Mouse (Mus musculus) intestine, postnatal 0 days (tissue): ENCODE data around the gene Msl1. TPM values are rescaled to one million over a fixed set of nuclear protein-coding genes. Genes with fewer than 3 reads are reported as not detected.

Source experiments
- ATAC-seq: fragments of 200-750 bp; cut with Nextera tagmentation; 2 replicates; pipeline ENCODE4 v1.8.0; 2017; ENCODE audit warnings: mild to moderate bottlenecking, moderate TSS enrichment, moderate library complexity
- H3K27ac ChIP-seq: fragments of 300-500 bp; sonication (generic); 2 replicates; pipeline ENCODE4 v1.5.1; 2014; ENCODE audit warnings: mild to moderate bottlenecking, low read depth, low read length, moderate library complexity
- H3K27me3 ChIP-seq: fragments of 300-500 bp; sonication (generic); replicated peaks from 2 replicates; pipeline ENCODE4 v1.6.1; 2014; ENCODE audit warnings: low read length, mixed read lengths; ENCODE audit not compliant: control insufficient read depth, insufficient read depth
- H3K36me3 ChIP-seq: fragments of 300-500 bp; sonication (generic); 2 replicates; pipeline ENCODE4 v1.6.1; 2014; ENCODE audit warnings: mild to moderate bottlenecking, moderate library complexity; ENCODE audit not compliant: control insufficient read depth, insufficient read depth
- H3K4me1 ChIP-seq: fragments of 300-500 bp; sonication (generic); replicated peaks from 2 replicates; pipeline ENCODE4 v1.6.1; 2014; ENCODE audit warnings: antibody characterized with exemption, low read length, mixed read lengths; ENCODE audit not compliant: control insufficient read depth, insufficient read depth
- H3K4me2 ChIP-seq: fragments of 300-500 bp; sonication (generic); replicated peaks from 2 replicates; pipeline ENCODE4 v1.6.1; 2014; ENCODE audit warnings: low read depth, mild to moderate bottlenecking, moderate library complexity
- H3K4me3 ChIP-seq: fragments of 300-500 bp; sonication (generic); 2 replicates; pipeline ENCODE4 v1.5.1; 2014; ENCODE audit warnings: low read depth, low read length
- H3K9ac ChIP-seq: fragments of 300-500 bp; sonication (generic); 2 replicates; pipeline ENCODE4 v1.6.1; 2014; ENCODE audit warnings: mild to moderate bottlenecking, low read depth, low read length
- H3K9me3 ChIP-seq: fragments of 300-500 bp; sonication (generic); 2 replicates; pipeline ENCODE4 v1.6.1; 2016; ENCODE audit warnings: mixed run types; ENCODE audit not compliant: control insufficient read depth
- CTCF ChIP-seq: sonication (generic); IDR thresholded peaks from 2 replicates; pipeline ENCODE4 v1.5.1; 2016; ENCODE audit warnings: low read depth, mild to moderate bottlenecking, control low read depth, antibody characterized with exemption, moderate library complexity
- WGBS: fragments of 180-500 bp; shearing (Covaris S2); extraction: QIAGEN DNeasy Blood & Tissue Kit; methylation state at CpG from one replicate; pipeline ENCODE4 v1.1.7; 2014; 5-methylcytosine and 5-hydroxymethylcytosine counted together
- polyA plus RNA-seq: library from polyadenylated mRNA; unstranded; fragments of >200 nt; fragmentation: Nextera tagmentation; extraction: Ambion mirVana; gene quantifications from 2 replicates; pipeline ENCODE4 v1.2.1, GENCODE M21; 2015

Gene Msl1
- polyA plus RNA-seq, 1 experiment from 2014 or later = 12.6 TPM

DNA sequence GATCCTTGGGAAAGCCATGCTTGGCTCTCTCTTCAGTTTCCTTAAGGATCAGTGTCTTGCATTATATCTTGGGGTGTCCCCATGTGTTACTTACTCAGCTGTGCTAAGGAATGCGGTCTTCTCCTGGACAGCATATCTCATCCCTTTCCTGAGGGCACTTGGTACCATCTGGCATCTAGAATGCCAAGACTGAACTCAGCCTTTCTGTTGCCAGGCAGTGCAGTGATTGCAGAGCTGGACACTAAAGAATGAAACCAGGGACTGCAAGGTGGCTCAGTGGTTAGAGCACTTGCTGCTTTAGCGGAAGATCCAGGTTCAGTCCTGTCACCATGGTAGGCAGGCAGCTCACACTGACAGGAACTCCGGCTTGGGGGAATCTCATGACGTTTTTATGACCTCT, 34.6 kb downstream of the Msl1 start:
- H3K9me3 ChIP-seq = no peaks in the 10 kb centered on the region
- peak overlapping the region; percentile 4; the same call in 1 of the 2 replicates for H3K27ac ChIP-seq
- no peak for TF ChIP-seq CTCF
- 68% methylated on average over 4 of the region's 4 CpGs for WGBS
- no peaks in the 10 kb centered on the region for H3K4me1 ChIP-seq
- ATAC-seq = no peak
- H3K9ac ChIP-seq = no peak overlapping the region
- no peak overlapping the region for H3K4me2 ChIP-seq
- no peak overlapping the region for H3K4me3 ChIP-seq
- H3K27me3 ChIP-seq = no peaks in the 10 kb centered on the region
- peaks cover 66% of the 10 kb centered on the region for H3K36me3 ChIP-seq

DNA sequence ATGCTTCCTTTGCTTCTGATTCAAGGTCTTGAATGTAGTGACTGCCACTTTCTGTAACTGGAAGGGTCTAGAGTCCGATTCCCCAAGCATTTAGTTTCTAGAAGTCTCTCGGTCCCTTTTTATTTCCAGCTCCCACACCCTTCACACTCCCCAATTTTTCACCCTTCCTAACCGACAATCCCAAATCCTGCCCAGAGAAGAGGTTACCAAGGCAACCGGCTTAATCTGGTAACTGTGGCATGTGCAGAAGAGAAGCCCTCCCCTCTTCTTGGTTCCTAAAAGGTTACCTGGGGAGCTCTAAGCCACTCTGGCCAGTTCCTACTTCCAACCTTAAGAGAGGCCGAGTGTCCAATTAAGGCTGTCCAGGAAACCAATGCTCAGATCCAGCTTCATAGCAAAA, 40.0 kb downstream of the Msl1 start:
- no peak for TF ChIP-seq CTCF
- Histone ChIP-seq H3K9me3 (no peaks in the 10 kb centered on the region), H3K4me1 (0 out of 2 replicates have a peak, but pooled peaks cover 3% of the 10 kb centered on the region), H3K36me3 (peaks cover 29% of the 10 kb centered on the region), H3K4me3 (no peak overlapping the region), H3K27ac (no peak overlapping the region), H3K9ac (no peak overlapping the region), H3K27me3 (no peaks in the 10 kb centered on the region), H3K4me2 (no peak overlapping the region)
- ATAC-seq = no peak
- 56% methylated on average over 5 of the region's 5 CpGs for WGBS

DNA sequence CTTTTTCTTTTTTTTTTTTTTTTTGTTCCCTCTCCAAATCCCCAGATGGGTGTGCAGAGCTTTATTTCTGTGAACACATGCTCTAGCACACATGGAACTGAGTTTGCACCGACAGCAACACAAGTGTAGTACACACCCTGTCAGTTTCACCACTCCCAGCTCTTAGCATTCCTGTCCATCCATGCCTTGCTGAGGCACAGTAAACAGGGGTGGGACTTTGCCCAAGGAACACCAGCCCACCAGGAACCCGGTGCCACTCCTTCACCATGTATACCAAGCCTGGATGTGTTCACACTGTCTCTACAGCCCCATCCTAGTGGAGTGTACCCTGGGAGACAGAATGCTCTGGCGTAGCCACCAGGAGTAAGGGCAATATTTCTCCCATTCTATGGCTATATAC, 40.4 kb downstream of the Msl1 start:
- Histone ChIP-seq H3K9ac (no peak overlapping the region), H3K4me1 (0 out of 2 replicates have a peak, but pooled peaks cover 3% of the 10 kb centered on the region), H3K4me3 (no peak overlapping the region), H3K27me3 (no peaks in the 10 kb centered on the region), H3K27ac (no peak overlapping the region), H3K36me3 (peaks cover 25% of the 10 kb centered on the region), H3K9me3 (no peaks in the 10 kb centered on the region), H3K4me2 (peak overlapping the region; percentile 99; the same call in 1 of the 2 replicates)
- peak; percentile 10; the same call in 1 of the 2 replicates for ATAC-seq
- TF ChIP-seq CTCF = no peak
- 32% methylated on average over 3 of the region's 3 CpGs for WGBS

DNA sequence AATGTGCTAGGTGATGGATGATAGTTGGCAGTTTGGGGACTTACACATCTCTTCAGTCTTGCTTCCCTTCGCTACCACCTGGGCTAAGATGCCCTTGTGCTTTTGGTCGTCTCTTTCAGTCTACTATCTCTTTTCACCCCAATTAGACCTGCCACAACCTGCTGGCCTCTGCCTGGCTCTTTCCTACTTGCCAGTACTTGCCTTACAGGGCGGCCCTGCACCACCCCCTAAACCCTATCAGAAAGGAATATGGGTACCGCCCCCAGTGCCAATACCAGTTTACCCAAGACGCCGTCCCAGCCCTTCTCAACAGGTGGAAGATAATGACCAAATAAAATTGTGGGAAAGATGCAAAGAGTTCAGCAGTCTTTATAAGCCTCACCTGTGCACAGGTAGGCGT, 40.8 kb downstream of the Msl1 start:
- TF ChIP-seq CTCF = no peak
- no peaks in the 10 kb centered on the region for H3K27me3 ChIP-seq
- H3K4me3 ChIP-seq = peak overlapping the region; percentile 70
- 0 out of 2 replicates have a peak, but pooled peaks cover 3% of the 10 kb centered on the region for H3K4me1 ChIP-seq
- 23% methylated on average over 7 of the region's 7 CpGs for WGBS
- H3K9ac ChIP-seq = no peak overlapping the region
- H3K27ac ChIP-seq = no peak overlapping the region
- H3K36me3 ChIP-seq = peaks cover 23% of the 10 kb centered on the region
- peak overlapping the region; percentile 99 for H3K4me2 ChIP-seq
- no peaks in the 10 kb centered on the region for H3K9me3 ChIP-seq
- peak; percentile 22; the same call in 1 of the 2 replicates for ATAC-seq

DNA sequence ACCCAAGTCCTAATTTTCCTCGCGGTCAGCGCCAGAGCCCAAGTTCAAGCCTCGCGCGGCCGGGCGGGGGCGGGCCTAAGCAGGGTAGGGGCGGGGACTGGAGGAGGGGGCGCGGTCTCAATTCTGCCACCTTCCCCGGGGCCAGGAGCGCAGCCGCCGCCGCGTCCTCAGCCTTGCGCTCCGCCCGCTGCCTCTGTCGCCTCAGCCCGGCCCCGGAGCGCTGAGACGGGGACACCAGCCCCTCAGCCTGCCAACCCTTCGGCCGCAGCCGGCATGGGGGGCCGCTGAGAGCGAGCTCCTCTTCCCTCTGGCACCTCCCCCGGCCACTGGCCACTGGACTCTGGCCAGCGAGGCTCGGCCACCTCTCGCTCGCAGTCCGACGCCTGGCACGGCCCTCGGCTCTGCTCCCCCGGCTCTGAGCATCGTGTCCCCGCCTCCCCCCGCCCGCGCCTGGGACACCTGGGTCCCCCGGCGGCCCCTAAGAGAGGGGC, 41.4 kb downstream of the Msl1 start, which contains the start of gene Rapgefl1:
Rapgefl1 (plus strand) TSS at position 135 of the 491 bp plus-strand sequence.
- Histone ChIP-seq H3K9me3 (no peaks in the 10 kb centered on the region), H3K4me1 (0 out of 2 replicates have a peak, but pooled peaks cover 3% of the 10 kb centered on the region), H3K36me3 (peaks cover 18% of the 10 kb centered on the region), H3K9ac (peak within 1 kb of the TSS; percentile 79), H3K27ac (no peak within 1 kb of the TSS; the same call in 1 of the 2 replicates), H3K4me3 (peak within 1 kb of the TSS; percentile 70), H3K27me3 (no peaks in the 10 kb centered on the region), H3K4me2 (peak within 1 kb of the TSS; percentile 99)
- ATAC-seq = peak; percentile 79
- TF ChIP-seq CTCF = no peak
- WGBS = under 1% methylated on average over 45 of the region's 48 CpGs

DNA sequence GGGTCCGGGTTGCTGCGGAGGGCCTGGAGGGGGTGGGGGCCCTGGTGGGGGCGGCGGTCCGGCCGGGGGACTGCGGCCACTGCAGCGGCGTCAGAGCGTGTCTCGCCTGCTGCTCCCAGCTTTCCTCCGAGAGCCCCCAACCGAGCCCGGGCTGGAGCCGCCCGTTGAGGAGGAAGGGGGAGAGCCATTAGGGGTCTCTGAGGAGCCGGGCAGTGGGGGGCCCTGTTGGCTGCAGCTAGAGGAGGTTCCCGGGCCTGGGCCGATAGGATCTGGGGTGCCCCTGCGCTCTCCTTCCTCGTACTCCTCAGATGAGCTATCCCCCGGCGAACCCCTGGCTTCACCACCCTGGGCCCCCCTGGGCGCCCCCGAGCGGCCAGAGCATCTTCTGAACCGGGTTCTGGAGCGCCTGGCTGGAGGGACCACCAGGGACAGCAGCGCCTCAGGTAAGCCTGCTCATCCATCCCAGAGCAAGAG, 42.0 kb downstream of the Msl1 start:
- Histone ChIP-seq H3K4me1 (0 out of 2 replicates have a peak, but pooled peaks cover 3% of the 10 kb centered on the region), H3K27ac (no peak overlapping the region), H3K4me3 (peak overlapping the region; percentile 70), H3K9ac (peak overlapping the region; percentile 79), H3K36me3 (peaks cover 13% of the 10 kb centered on the region), H3K4me2 (peak overlapping the region; percentile 99), H3K9me3 (no peaks in the 10 kb centered on the region), H3K27me3 (no peaks in the 10 kb centered on the region)
- 8% methylated on average over 22 of the region's 29 CpGs for WGBS
- peak; percentile 25 for TF ChIP-seq CTCF
- ATAC-seq = no peak
